Mouse (Mus musculus) heart, embryonic 15.5 days (tissue): ENCODE data around the gene Exosc10. TPM values are rescaled to one million over a fixed set of nuclear protein-coding genes. Genes with fewer than 3 reads are reported as not detected.

Source experiments
- ATAC-seq: fragments of 200-750 bp; cut with Nextera tagmentation; replicated peaks from 2 replicates; pipeline ENCODE4 v1.8.0; 2017; ENCODE audit warnings: low read depth, moderate TSS enrichment; ENCODE audit not compliant: insufficient number of reproducible peaks, insufficient read depth, low FRiP score
- H3K27ac ChIP-seq: fragments of 300-500 bp; sonication (generic); 2 replicates; pipeline ENCODE4 v1.5.1; 2015; ENCODE audit warnings: mild to moderate bottlenecking, inconsistent platforms
- H3K27me3 ChIP-seq: fragments of 300-500 bp; sonication (generic); 2 replicates; pipeline ENCODE4 v1.6.1; 2015; ENCODE audit warnings: inconsistent platforms
- H3K36me3 ChIP-seq: fragments of 300-500 bp; sonication (generic); 2 replicates; pipeline ENCODE4 v1.6.1; 2015; ENCODE audit warnings: mild to moderate bottlenecking, inconsistent platforms
- H3K4me1 ChIP-seq: fragments of 300-500 bp; sonication (generic); replicated peaks from 2 replicates; pipeline ENCODE4 v1.6.1; 2015; ENCODE audit warnings: inconsistent platforms
- H3K4me2 ChIP-seq: fragments of 300-500 bp; sonication (generic); 2 replicates; pipeline ENCODE4 v1.6.1; 2015; ENCODE audit warnings: inconsistent platforms, mild to moderate bottlenecking, moderate library complexity
- H3K4me3 ChIP-seq: fragments of 300-500 bp; sonication (generic); 2 replicates; pipeline ENCODE4 v1.5.1; 2015; ENCODE audit warnings: mild to moderate bottlenecking, inconsistent platforms
- H3K9ac ChIP-seq: fragments of 300-500 bp; sonication (generic); 2 replicates; pipeline ENCODE4 v1.6.1; 2015; ENCODE audit warnings: mild to moderate bottlenecking, inconsistent platforms
- H3K9me3 ChIP-seq: fragments of 300-500 bp; sonication (generic); replicated peaks from 2 replicates; pipeline ENCODE4 v1.6.1; 2016; ENCODE audit warnings: inconsistent platforms
- WGBS: fragments of 180-500 bp; shearing (Covaris S2); methylation state at CpG from one replicate; pipeline ENCODE4 v1.1.7; 2015; ENCODE audit warnings: mixed read lengths; 5-methylcytosine and 5-hydroxymethylcytosine counted together
- polyA plus RNA-seq: library from polyadenylated mRNA; unstranded; fragments of >200 nt; fragmentation: Nextera tagmentation; extraction: Ambion mirVana; gene quantifications from 2 replicates; pipeline ENCODE4 v1.2.1, GENCODE M21; 2015

The Exosc10 gene
- polyA plus RNA-seq, 1 experiment from 2014 or later, result 56.4 TPM

DNA sequence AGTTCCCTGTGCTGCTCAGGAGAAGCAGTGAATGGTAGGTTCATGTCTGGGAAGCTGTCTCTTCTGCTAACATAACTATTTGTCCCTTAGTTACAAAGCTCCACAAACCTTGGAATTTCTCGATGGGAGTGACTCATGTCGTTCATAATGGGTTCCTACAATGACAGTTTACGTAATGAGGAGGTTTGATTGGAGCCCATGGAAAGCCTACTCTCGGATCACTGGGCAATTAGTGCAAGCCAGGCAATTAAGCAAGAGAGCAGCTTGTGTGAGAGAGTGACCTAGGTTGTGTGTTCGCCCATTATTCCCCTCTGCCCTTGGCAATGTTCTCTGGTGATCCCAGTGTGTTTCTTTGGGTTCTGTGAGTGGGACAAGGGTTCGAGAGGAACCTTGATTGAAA is 37.7 kb downstream of the Exosc10 start:
- Histone ChIP-seq H3K27ac (no peak overlapping the region), H3K9me3 (no peaks in the 10 kb centered on the region), H3K4me1 (peaks cover 13% of the 10 kb centered on the region), H3K36me3 (peaks cover 40% of the 10 kb centered on the region), H3K9ac (no peak overlapping the region), H3K27me3 (no peaks in the 10 kb centered on the region), H3K4me2 (no peak overlapping the region), H3K4me3 (no peak overlapping the region)
- ATAC-seq, result no peak
- WGBS, result 92% methylated on average over 6 of the region's 6 CpGs

DNA sequence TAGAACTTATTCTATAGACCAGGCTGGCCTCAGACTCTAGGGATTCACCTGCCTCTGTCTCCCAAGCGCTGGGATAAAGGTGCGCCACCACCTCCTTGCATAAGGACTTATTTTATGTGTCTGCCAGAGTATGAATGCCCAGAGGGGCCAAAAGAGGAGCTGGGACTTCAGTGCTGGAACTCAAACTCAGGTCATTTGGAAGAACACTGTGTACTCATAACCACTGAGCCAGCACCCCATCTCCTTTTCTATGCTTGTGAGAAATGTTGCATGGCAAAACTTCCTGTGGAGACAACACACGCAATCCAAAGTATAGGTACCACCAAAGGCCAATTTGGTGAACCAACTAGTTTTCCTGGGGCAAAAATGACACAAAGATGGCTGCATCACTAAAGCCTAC is 38.5 kb downstream of the Exosc10 start:
- Histone ChIP-seq H3K27ac (no peak overlapping the region), H3K4me3 (no peak overlapping the region), H3K9ac (no peak overlapping the region), H3K4me1 (peaks cover 13% of the 10 kb centered on the region), H3K4me2 (no peak overlapping the region), H3K27me3 (no peaks in the 10 kb centered on the region), H3K9me3 (no peaks in the 10 kb centered on the region), H3K36me3 (peaks cover 40% of the 10 kb centered on the region)
- ATAC-seq, result no peak
- 95% methylated on average over 3 of the region's 3 CpGs for WGBS

DNA sequence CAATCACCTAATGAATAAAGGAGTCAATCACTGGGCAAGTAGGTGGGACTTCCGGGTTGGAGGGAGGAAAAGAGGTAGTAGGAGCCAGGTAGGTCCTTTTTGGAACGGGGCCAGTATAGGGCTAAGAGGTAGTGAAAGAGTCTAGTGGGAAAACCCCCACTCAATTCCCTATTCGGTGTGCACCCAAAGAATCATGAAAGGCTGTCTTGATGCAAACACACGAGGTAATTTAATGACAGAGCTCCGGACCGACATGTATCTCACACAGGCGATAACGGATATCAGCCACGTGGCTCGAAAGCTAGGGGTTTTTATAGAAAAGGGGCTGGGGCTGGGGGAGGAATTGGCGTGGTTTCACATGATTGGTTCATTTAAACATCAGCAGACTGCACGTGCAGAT is 40.6 kb downstream of the Exosc10 start:
- peaks cover 38% of the 10 kb centered on the region for H3K36me3 ChIP-seq
- 91% methylated on average over 12 of the region's 12 CpGs for WGBS

DNA sequence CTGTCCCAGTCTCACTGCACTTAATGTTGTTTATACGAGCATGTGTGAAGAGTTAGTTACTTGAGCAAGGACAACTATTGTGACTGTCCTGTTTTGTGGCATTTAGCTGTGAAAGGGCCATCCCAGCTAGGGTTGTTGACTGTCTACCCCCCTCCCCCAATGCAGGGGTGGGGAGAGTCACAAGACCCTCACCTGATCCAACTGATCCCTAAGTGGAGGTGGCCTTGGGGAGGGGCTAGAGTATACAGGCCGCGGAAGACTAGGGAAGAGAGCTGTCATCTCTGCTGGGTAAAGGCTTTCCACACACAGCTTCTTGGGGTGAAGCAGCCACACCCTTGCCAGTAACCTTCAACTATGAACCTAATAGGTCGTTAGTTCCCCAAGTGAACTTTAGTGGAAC is 42.1 kb downstream of the Exosc10 start:
- no peaks in the 10 kb centered on the region for H3K27me3 ChIP-seq
- no peak overlapping the region for H3K27ac ChIP-seq
- 84% methylated on average over 4 of the region's 4 CpGs for WGBS
- H3K36me3 ChIP-seq, result peaks cover 23% of the 10 kb centered on the region
- ATAC-seq, result no peak
- no peak overlapping the region for H3K9ac ChIP-seq
- H3K4me3 ChIP-seq, result no peak overlapping the region
- H3K4me1 ChIP-seq, result no peaks in the 10 kb centered on the region
- no peaks in the 10 kb centered on the region for H3K9me3 ChIP-seq
- no peak overlapping the region for H3K4me2 ChIP-seq

More for the DNA sequence above, 40.6 kb downstream of the Exosc10 start:
- H3K4me2 ChIP-seq, result no peak overlapping the region
- no peak overlapping the region for H3K4me3 ChIP-seq
- no peaks in the 10 kb centered on the region for H3K27me3 ChIP-seq
- no peaks in the 10 kb centered on the region for H3K4me1 ChIP-seq
- no peaks in the 10 kb centered on the region for H3K9me3 ChIP-seq
- no peak overlapping the region for H3K27ac ChIP-seq
- ATAC-seq, result no peak
- no peak overlapping the region for H3K9ac ChIP-seq

DNA sequence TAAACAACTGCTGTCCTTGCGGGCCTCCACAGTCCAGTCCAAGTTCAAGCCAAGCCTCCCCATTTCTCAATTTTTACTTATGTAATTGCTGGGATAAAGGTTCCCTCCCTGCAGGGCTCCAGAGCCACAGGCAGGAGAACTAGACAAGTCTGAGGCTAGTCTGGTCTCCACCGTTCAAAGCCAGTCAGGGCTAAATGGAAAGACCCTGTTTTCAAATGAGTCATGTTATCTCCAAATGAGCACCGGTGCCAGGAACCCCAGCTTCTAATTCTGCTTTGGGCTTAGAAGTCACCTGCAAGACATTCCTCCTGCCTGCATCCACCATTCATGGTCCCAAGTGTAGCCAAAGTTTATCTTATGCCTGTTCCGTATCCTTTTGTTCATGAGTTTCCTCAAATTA is 43.6 kb downstream of the Exosc10 start:
- peaks cover 16% of the 10 kb centered on the region for H3K36me3 ChIP-seq
- 64% methylated on average over 4 of the region's 4 CpGs for WGBS
- no peaks in the 10 kb centered on the region for H3K4me1 ChIP-seq
- no peak overlapping the region for H3K4me2 ChIP-seq
- H3K9ac ChIP-seq, result no peak overlapping the region
- no peaks in the 10 kb centered on the region for H3K27me3 ChIP-seq
- no peaks in the 10 kb centered on the region for H3K9me3 ChIP-seq
- H3K4me3 ChIP-seq, result no peak overlapping the region
- no peak overlapping the region for H3K27ac ChIP-seq
- no peak for ATAC-seq

DNA sequence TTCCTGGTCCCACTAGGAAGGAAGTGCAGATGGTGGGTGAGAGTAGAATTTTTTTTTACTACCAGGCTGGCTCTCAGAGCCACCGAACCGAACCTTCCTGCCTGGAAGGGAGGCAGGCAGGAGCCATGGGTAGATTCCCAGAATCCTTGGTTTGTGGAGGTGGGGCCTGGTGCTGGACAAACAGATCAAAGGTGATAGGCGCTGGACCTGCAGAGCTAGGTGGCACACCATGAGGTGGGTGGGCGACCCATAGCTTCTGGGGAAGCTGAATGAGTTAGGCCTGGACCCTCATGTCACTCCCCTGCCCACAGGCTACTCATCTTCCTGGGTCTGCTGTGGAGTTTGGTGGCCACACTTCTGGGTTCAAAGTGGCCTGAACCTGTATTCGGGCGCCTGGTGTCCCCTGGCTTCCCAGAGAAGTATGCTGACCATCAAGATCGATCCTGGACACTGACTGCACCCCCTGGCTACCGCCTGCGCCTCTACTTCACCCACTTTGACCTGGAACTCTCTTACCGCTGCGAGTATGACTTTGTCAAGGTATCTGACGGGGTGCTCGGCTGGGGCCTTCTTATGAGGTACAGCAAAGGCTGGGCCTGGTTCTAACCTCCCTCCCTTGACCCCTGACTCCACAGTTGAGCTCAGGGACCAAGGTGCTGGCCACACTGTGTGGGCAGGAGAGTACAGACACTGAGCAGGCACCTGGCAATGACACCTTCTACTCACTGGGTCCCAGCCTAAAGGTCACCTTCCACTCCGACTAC is 44.3 kb downstream of the Exosc10 start, which contains the start of gene Masp2:
Gene Masp2, plus strand, starts transcription at position 198 of the 764 bp plus-strand sequence.
- no peaks in the 10 kb centered on the region for H3K9me3 ChIP-seq
- H3K27ac ChIP-seq, result no peak within 1 kb of the TSS
- H3K36me3 ChIP-seq, result peaks cover 16% of the 10 kb centered on the region
- no peak within 1 kb of the TSS for H3K4me3 ChIP-seq
- H3K27me3 ChIP-seq, result no peaks in the 10 kb centered on the region
- H3K4me2 ChIP-seq, result no peak within 1 kb of the TSS
- H3K4me1 ChIP-seq, result no peaks in the 10 kb centered on the region
- H3K9ac ChIP-seq, result no peak within 1 kb of the TSS
- ATAC-seq, result no peak
- 85% methylated on average over 14 of the region's 14 CpGs for WGBS

DNA sequence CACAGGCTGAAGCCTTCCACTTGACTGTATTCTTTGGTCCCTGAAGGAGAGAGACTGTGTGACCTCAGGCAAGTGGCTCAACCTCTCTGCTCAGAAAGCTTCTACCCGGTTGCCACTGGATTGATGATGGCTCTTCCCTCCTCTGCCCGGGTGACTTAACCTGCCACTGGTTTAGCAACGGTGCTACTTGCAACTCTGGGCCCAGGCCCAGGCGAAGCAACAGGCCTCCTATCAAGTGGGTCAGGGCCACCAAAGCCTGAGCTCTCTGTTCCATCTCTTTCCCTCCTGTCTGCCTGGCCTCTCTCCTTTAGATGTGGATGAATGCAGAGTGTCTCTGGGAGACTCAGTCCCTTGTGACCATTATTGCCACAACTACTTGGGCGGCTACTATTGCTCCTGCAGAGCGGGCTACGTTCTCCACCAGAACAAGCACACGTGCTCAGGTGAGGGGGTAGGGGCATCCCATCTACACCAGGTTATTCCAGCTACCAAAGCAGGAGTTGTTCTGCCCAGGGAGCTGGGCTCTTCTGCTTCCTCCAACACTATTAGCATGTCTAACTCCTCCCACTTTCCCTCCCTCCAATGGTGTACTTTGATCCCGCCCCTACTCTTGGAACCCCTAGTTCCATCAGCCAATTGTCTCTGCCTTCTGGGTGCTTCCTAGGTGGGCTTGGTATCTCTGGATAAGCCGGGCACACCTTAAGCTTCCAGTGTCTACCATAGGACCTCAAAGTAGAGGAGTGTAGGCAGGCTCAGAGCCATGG is 45.3 kb downstream of the Exosc10 start:
- H3K27me3 ChIP-seq, result no peaks in the 10 kb centered on the region
- H3K9me3 ChIP-seq, result no peaks in the 10 kb centered on the region
- H3K4me2 ChIP-seq, result no peak overlapping the region
- no peak overlapping the region for H3K9ac ChIP-seq
- H3K36me3 ChIP-seq, result peaks cover 9% of the 10 kb centered on the region
- ATAC-seq, result no peak
- H3K4me3 ChIP-seq, result no peak overlapping the region
- 67% methylated on average over 10 of the region's 10 CpGs for WGBS
- peaks cover 8% of the 10 kb centered on the region for H3K4me1 ChIP-seq
- H3K27ac ChIP-seq, result no peak overlapping the region

DNA sequence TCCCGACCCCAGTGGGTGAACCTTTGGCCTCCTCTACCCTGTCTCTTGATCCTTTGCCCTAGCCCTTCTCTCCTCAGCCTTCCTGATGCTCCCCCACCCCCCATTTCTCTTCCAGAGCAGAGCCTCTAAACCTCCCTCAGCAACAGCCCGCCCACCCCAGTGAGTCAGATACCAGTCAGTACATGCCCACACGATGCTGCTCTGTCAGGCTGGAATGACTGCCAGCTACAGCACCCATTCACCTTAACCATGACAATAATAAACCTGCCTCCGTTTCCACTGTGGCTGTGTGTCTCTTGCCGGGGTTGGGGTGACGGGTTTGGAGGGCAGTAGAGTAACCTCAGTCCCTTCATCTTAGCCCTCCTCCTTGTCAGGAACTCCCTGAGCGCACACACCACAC is 45.9 kb downstream of the Exosc10 start:
- ATAC-seq, result no peak
- Histone ChIP-seq H3K4me2 (no peak overlapping the region), H3K9ac (no peak overlapping the region), H3K4me1 (peaks cover 12% of the 10 kb centered on the region), H3K9me3 (no peaks in the 10 kb centered on the region), H3K27ac (no peak overlapping the region), H3K4me3 (no peak overlapping the region), H3K27me3 (no peaks in the 10 kb centered on the region), H3K36me3 (0 out of 2 replicates have a peak, but pooled peaks cover 4% of the 10 kb centered on the region)
- 75% methylated on average over 7 of the region's 7 CpGs for WGBS

DNA sequence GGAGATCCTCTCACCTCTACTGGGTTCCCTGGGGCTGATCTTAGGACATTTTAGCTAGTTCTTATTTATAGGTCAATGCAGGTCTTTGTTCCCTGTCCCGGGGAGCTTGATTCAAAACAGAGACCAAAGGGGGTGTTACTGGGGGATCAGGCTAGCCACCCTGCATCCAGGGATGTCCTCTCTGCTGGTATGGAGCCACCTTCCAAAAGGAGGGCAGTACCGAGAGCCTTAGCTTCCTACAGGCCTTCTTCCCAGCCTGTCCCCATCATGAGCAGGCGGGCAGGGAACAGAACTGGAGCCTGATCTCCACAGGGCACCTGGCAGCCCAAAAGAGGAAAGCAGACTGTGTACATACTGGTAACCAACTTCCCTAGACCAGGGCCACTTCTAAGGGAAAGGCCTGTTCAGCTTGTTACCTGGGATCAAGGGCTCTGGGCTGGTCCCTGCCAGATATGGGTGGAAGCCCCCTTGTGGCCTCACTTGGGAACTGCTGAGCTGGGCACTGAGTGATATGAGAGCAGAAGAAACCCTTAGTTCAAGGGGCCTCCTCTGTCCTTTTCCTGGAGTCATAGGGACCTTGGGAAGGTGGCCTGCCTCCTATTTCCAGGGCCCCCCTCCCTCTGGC is 46.4 kb downstream of the Exosc10 start:
- Histone ChIP-seq H3K9ac (no peak overlapping the region), H3K4me1 (peaks cover 12% of the 10 kb centered on the region), H3K9me3 (no peaks in the 10 kb centered on the region), H3K27me3 (no peaks in the 10 kb centered on the region), H3K4me2 (no peak overlapping the region), H3K27ac (no peak overlapping the region), H3K4me3 (no peak overlapping the region), H3K36me3 (no peaks in the 10 kb centered on the region)
- ATAC-seq, result no peak; the same call in 1 of the 2 replicates
- WGBS, result 86% methylated on average over 3 of the region's 3 CpGs

DNA sequence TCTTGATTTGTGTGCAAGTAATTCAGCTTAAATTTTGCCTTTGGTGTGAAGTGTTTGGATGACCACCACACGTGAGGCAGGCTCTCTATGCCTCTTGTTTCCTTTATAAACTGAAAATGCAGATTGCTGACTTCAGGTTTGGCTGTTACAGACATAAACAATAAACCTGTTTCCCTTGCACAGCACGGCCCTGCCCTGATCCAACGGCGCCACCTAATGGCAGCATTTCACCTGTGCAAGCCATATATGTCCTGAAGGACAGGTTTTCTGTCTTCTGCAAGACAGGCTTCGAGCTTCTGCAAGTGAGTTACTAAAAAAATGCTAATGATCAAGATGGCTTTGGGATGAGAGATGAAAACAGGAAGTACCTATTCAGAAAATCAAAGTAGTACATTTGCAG is 49.5 kb downstream of the Exosc10 start:
- 0 out of 2 replicates have a peak overlapping the region, but pooled peaks have one; percentile 50 for H3K27ac ChIP-seq
- H3K4me3 ChIP-seq, result no peak overlapping the region
- H3K36me3 ChIP-seq, result 0 out of 2 replicates have a peak, but pooled peaks cover 3% of the 10 kb centered on the region
- ATAC-seq, result no peak
- no peak overlapping the region for H3K4me2 ChIP-seq
- H3K9ac ChIP-seq, result no peak overlapping the region
- no peaks in the 10 kb centered on the region for H3K9me3 ChIP-seq
- H3K27me3 ChIP-seq, result no peaks in the 10 kb centered on the region
- H3K4me1 ChIP-seq, result peaks cover 23% of the 10 kb centered on the region
- 25% methylated on average over 5 of the region's 5 CpGs for WGBS

DNA sequence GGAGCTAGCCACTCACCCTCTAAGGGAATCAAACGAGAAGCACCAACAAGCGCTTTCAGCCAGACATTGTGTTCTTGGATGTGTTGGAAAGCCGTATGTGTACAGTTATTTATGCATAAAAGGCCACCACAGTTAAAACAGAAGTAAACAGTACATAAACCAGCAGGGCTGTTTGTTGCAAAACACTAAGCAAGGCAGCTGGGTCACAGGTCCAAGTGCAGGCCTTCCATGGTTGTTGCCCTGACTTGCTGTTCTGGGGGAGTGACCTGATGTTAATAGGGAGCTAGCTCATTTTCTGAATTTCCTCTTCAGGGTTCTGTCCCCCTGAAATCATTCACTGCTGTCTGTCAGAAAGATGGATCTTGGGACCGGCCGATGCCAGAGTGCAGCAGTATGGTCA is 51.6 kb downstream of the Exosc10 start:
- Histone ChIP-seq H3K36me3 (peaks cover 15% of the 10 kb centered on the region), H3K9ac (no peak overlapping the region)
- WGBS, result 86% methylated on average over 5 of the region's 5 CpGs

More for the DNA sequence above, 51.6 kb downstream of the Exosc10 start:
- Histone ChIP-seq H3K4me2 (no peak overlapping the region), H3K4me3 (no peak overlapping the region), H3K4me1 (peaks cover 23% of the 10 kb centered on the region), H3K27ac (no peak overlapping the region), H3K27me3 (no peaks in the 10 kb centered on the region), H3K9me3 (no peaks in the 10 kb centered on the region)
- no peak for ATAC-seq
